Mouse (Mus musculus) liver, embryonic 16.5 days (tissue): ENCODE results near the gene Kremen1. TPM values are rescaled to one million over a fixed set of nuclear protein-coding genes. Genes with fewer than 3 reads are reported as not detected.

Experiments
- ATAC-seq: fragments of 200-750 bp; cut with Nextera tagmentation; 2 replicates; pipeline ENCODE4 v1.8.0; 2017; ENCODE audit warnings: low read depth, mild to moderate bottlenecking, moderate number of reproducible peaks, moderate library complexity
- H3K27ac ChIP-seq: fragments of 300-500 bp; sonication (generic); 2 replicates; pipeline ENCODE4 v1.5.1; 2014; ENCODE audit warnings: mild to moderate bottlenecking, low read length
- H3K27me3 ChIP-seq: fragments of 300-500 bp; sonication (generic); 2 replicates; pipeline ENCODE4 v1.6.1; 2014; ENCODE audit warnings: low read depth, low read length, mixed read lengths; ENCODE audit not compliant: control insufficient read depth, insufficient read depth
- H3K36me3 ChIP-seq: fragments of 300-500 bp; sonication (generic); 2 replicates; pipeline ENCODE4 v1.6.1; 2014; ENCODE audit warnings: mild to moderate bottlenecking; ENCODE audit not compliant: control insufficient read depth, insufficient read depth
- H3K4me1 ChIP-seq: fragments of 300-500 bp; sonication (generic); 2 replicates; pipeline ENCODE4 v1.6.1; 2014; ENCODE audit warnings: low read depth, low read length, mixed read lengths; ENCODE audit not compliant: control insufficient read depth
- H3K4me2 ChIP-seq: fragments of 300-500 bp; sonication (generic); 2 replicates; pipeline ENCODE4 v1.6.1; 2014; ENCODE audit warnings: low read depth, low read length, mixed read lengths
- H3K4me3 ChIP-seq: fragments of 300-500 bp; sonication (generic); 2 replicates; pipeline ENCODE4 v1.5.1; 2014; ENCODE audit warnings: low read depth, mild to moderate bottlenecking, low read length
- H3K9ac ChIP-seq: fragments of 300-500 bp; sonication (generic); 2 replicates; pipeline ENCODE4 v1.6.1; 2014; ENCODE audit warnings: low read depth, low read length
- H3K9me3 ChIP-seq: fragments of 300-500 bp; sonication (generic); replicated peaks from 2 replicates; pipeline ENCODE4 v1.6.1; 2016; ENCODE audit warnings: low read length; ENCODE audit not compliant: control insufficient read depth
- WGBS: fragments of 180-500 bp; shearing (Covaris S2); extraction: QIAGEN DNeasy Blood & Tissue Kit; methylation state at CpG from one replicate; pipeline ENCODE4 v1.1.7; 2014; ENCODE audit not compliant: insufficient replicate concordance; 5-methylcytosine and 5-hydroxymethylcytosine counted together
- polyA plus RNA-seq: library from polyadenylated mRNA; unstranded; fragments of >200 nt; fragmentation: Nextera tagmentation; extraction: Ambion mirVana; gene quantifications from 2 replicates; pipeline ENCODE4 v1.2.1, GENCODE M21; 2015

The Kremen1 gene
- polyA plus RNA-seq = 1.8 and 2.3 TPM in 2 replicates

- H3K36me3 ChIP-seq = no peaks in the 10 kb centered on the region
- H3K27me3 ChIP-seq = peaks cover 18% of the 10 kb centered on the region
- peaks cover 17% of the 10 kb centered on the region for H3K4me1 ChIP-seq
- no peak within 1 kb of the TSS; the same call in 1 of the 2 replicates for H3K27ac ChIP-seq
- 2% methylated on average over 55 of the region's 80 CpGs for WGBS
- H3K4me2 ChIP-seq = peak within 1 kb of the TSS; percentile 77
- peak within 1 kb of the TSS; percentile 80 for H3K4me3 ChIP-seq
- ATAC-seq = peak; percentile 99
- H3K9me3 ChIP-seq = no peaks in the 10 kb centered on the region
- peak within 1 kb of the TSS; percentile 77 for H3K9ac ChIP-seq
Observed at GRCm38 (mm10) chr11:5261508-5262392, at the start of gene Kremen1. Gene Kremen1, minus strand, starts transcription at chr11:5261558.

- peak overlapping the region; percentile 53; the same call in 1 of the 2 replicates for H3K27ac ChIP-seq
- no peak for ATAC-seq
- no peak overlapping the region for H3K9ac ChIP-seq
- no peaks in the 10 kb centered on the region; the same call in 1 of the 2 replicates for H3K4me1 ChIP-seq
- WGBS = 66% methylated on average over 13 of the region's 13 CpGs
- no peak overlapping the region for H3K4me2 ChIP-seq
- H3K9me3 ChIP-seq = no peaks in the 10 kb centered on the region
- H3K4me3 ChIP-seq = no peak overlapping the region
- H3K27me3 ChIP-seq = no peaks in the 10 kb centered on the region
- H3K36me3 ChIP-seq = no peaks in the 10 kb centered on the region
Observed at GRCm38 (mm10) chr11:5307024-5307905, 45.9 kb upstream of the Kremen1 start.

GRCm38 (mm10) chr11:5306017-5306416 lies 44.7 kb upstream of the Kremen1 start:
- H3K9ac ChIP-seq = no peak overlapping the region
- no peaks in the 10 kb centered on the region for H3K36me3 ChIP-seq
- no peaks in the 10 kb centered on the region for H3K9me3 ChIP-seq
- no peak overlapping the region for H3K4me2 ChIP-seq
- 0 out of 2 replicates have a peak, but pooled peaks have one; percentile 37 for ATAC-seq
- H3K27me3 ChIP-seq = no peaks in the 10 kb centered on the region
- no peak overlapping the region for H3K27ac ChIP-seq
- H3K4me3 ChIP-seq = no peak overlapping the region
- no peaks in the 10 kb centered on the region; the same call in 1 of the 2 replicates for H3K4me1 ChIP-seq

GRCm38 (mm10) chr11:5304526-5304925 lies 43.2 kb upstream of the Kremen1 start:
- H3K36me3 ChIP-seq = no peaks in the 10 kb centered on the region
- no peaks in the 10 kb centered on the region; the same call in 1 of the 2 replicates for H3K4me1 ChIP-seq
- no peak for ATAC-seq
- no peak overlapping the region for H3K4me2 ChIP-seq
- no peak overlapping the region for H3K4me3 ChIP-seq
- no peak overlapping the region for H3K9ac ChIP-seq
- H3K27me3 ChIP-seq = no peaks in the 10 kb centered on the region
- no peak overlapping the region for H3K27ac ChIP-seq
- no peaks in the 10 kb centered on the region for H3K9me3 ChIP-seq

GRCm38 (mm10) chr11:5298007-5298372 lies 36.6 kb upstream of the Kremen1 start:
- Histone ChIP-seq H3K4me1 (peaks cover 9% of the 10 kb centered on the region), H3K27ac (no peak overlapping the region), H3K4me3 (no peak overlapping the region), H3K9ac (no peak overlapping the region), H3K36me3 (no peaks in the 10 kb centered on the region), H3K9me3 (no peaks in the 10 kb centered on the region), H3K4me2 (no peak overlapping the region), H3K27me3 (no peaks in the 10 kb centered on the region)
- no peak for ATAC-seq
- WGBS = 32% methylated on average over 1 of the region's 1 CpGs

GRCm38 (mm10) chr11:5297148-5298006 lies 36.0 kb upstream of the Kremen1 start:
- WGBS = 42% methylated on average over 13 of the region's 13 CpGs
- no peaks in the 10 kb centered on the region for H3K36me3 ChIP-seq
- H3K27me3 ChIP-seq = no peaks in the 10 kb centered on the region
- no peak overlapping the region for H3K4me3 ChIP-seq
- H3K9ac ChIP-seq = no peak overlapping the region
- H3K4me1 ChIP-seq = peaks cover 9% of the 10 kb centered on the region
- ATAC-seq = peak; percentile 78
- H3K27ac ChIP-seq = peak overlapping the region; percentile 58
- H3K4me2 ChIP-seq = peak overlapping the region; percentile 22
- no peaks in the 10 kb centered on the region for H3K9me3 ChIP-seq

GRCm38 (mm10) chr11:5296576-5297115 lies 35.3 kb upstream of the Kremen1 start:
- H3K4me1 ChIP-seq = peaks cover 9% of the 10 kb centered on the region
- no peaks in the 10 kb centered on the region for H3K9me3 ChIP-seq
- no peaks in the 10 kb centered on the region for H3K36me3 ChIP-seq
- H3K27ac ChIP-seq = peak overlapping the region; percentile 58
- no peak overlapping the region for H3K4me3 ChIP-seq
- WGBS = 45% methylated on average over 2 of the region's 2 CpGs
- no peak overlapping the region for H3K4me2 ChIP-seq
- H3K9ac ChIP-seq = no peak overlapping the region
- no peaks in the 10 kb centered on the region for H3K27me3 ChIP-seq
- ATAC-seq = peak; percentile 49; the same call in 1 of the 2 replicates

- Histone ChIP-seq H3K4me3 (no peak overlapping the region), H3K27ac (no peak overlapping the region), H3K9ac (no peak overlapping the region), H3K4me2 (no peak overlapping the region), H3K36me3 (no peaks in the 10 kb centered on the region), H3K4me1 (peaks cover 9% of the 10 kb centered on the region), H3K27me3 (no peaks in the 10 kb centered on the region), H3K9me3 (no peaks in the 10 kb centered on the region)
- 47% methylated on average over 3 of the region's 3 CpGs for WGBS
- ATAC-seq = no peak
Observed at GRCm38 (mm10) chr11:5294805-5295204, 33.4 kb upstream of the Kremen1 start.
